Mouse (Mus musculus) neural tube, embryonic 14.5 days (tissue): ENCODE results near the gene Ttc29. TPM values are rescaled to one million over a fixed set of nuclear protein-coding genes. Genes with fewer than 3 reads are reported as not detected.
A peak's percentile ranks its signal among the peaks of the same experiment; 100 is the strongest.

ENCODE experiments used
- ATAC-seq: fragments of 200-750 bp; cut with Nextera tagmentation; 2 replicates; pipeline ENCODE4 v1.8.0; 2017; ENCODE audit warnings: low read depth, mild to moderate bottlenecking, moderate TSS enrichment, moderate library complexity
- H3K27ac ChIP-seq: fragments of 300-500 bp; sonication (generic); 2 replicates; pipeline ENCODE4 v1.5.1; 2014; ENCODE audit warnings: low read depth, mild to moderate bottlenecking, control low read depth, low read length, moderate library complexity, mixed read lengths
- H3K27me3 ChIP-seq: fragments of 300-500 bp; sonication (generic); 2 replicates; pipeline ENCODE4 v1.6.1; 2014; ENCODE audit warnings: low read length; ENCODE audit not compliant: control insufficient read depth, insufficient read depth
- H3K36me3 ChIP-seq: fragments of 300-500 bp; sonication (generic); 2 replicates; pipeline ENCODE4 v1.6.1; 2014; ENCODE audit warnings: low read length, mixed read lengths; ENCODE audit not compliant: control insufficient read depth, insufficient read depth
- H3K4me1 ChIP-seq: fragments of 300-500 bp; sonication (generic); 2 replicates; pipeline ENCODE4 v1.6.1; 2014; ENCODE audit warnings: low read length; ENCODE audit not compliant: control insufficient read depth, insufficient read depth
- H3K4me2 ChIP-seq: fragments of 300-500 bp; sonication (generic); 2 replicates; pipeline ENCODE4 v1.6.1; 2014; ENCODE audit warnings: mild to moderate bottlenecking, low read depth, low read length, control low read depth
- H3K4me3 ChIP-seq: fragments of 300-500 bp; sonication (generic); 2 replicates; pipeline ENCODE4 v1.5.1; 2014; ENCODE audit warnings: low read depth, low read length, control low read depth, mixed read lengths
- H3K9ac ChIP-seq: fragments of 300-500 bp; sonication (generic); replicated peaks from 2 replicates; pipeline ENCODE4 v1.6.1; 2014; ENCODE audit warnings: low read depth, mild to moderate bottlenecking, control low read depth, low read length, mixed read lengths
- H3K9me3 ChIP-seq: fragments of 300-500 bp; sonication (generic); 2 replicates; pipeline ENCODE4 v1.6.1; 2016; ENCODE audit warnings: low read length; ENCODE audit not compliant: control insufficient read depth
- WGBS: fragments of 180-500 bp; shearing (Covaris S2); extraction: QIAGEN DNeasy Blood & Tissue Kit; methylation state at CpG from one replicate; pipeline ENCODE4 v1.1.7; 2014; 5-methylcytosine and 5-hydroxymethylcytosine counted together
- polyA plus RNA-seq: library from polyadenylated mRNA; unstranded; fragments of >200 nt; fragmentation: Nextera tagmentation; extraction: Ambion mirVana; gene quantifications from 2 replicates; pipeline ENCODE4 v1.2.1, GENCODE M21; 2014

The Ttc29 gene
- polyA plus RNA-seq, result 0.58 and 0.63 TPM in 2 replicates

DNA sequence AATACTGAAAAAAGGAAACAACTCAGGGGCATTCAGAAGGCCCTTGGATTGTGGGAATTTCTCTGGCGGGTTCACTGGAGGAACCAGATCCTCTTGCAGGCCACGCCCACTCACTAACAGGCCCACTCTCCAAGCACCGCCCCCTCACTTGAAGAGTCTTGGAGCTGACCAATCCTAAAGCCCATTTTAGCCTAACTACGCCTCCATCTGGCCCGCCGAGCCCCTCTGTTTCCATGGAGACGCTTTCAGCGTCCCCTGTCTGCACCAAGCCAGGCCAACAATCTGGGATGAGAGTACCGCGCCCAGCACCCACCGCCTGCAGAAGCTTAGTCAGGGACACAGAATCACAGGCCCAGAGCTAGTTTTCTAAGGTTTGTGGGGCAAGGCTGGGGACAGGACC lies at the start of gene Ttc29:
Ttc29 (plus strand) TSS at position 224 of the 400 bp plus-strand sequence.
- no peak within 1 kb of the TSS for H3K4me3 ChIP-seq
- WGBS, result 2% methylated on average over 11 of the region's 11 CpGs

DNA sequence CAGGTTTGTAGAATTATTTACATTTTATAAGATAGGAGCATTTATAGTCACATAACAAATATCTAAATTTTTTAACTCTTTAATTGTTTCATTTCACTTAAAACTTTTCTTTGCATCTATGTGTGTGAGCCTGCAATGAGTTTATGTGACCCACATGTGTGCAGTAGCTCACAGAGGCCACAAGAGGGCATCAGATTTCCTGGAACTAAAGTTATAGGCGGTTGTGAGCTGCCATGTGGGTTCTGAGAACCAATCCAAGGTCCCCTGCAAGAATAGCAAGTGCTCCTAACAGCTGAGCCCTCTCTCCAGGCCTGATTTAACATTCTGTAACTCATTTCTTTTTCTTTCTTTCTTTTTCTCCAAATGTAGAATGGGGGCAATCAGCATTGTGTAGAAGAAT lies 41.7 kb upstream of the Ttc29 start:
- H3K4me2 ChIP-seq, result no peak overlapping the region
- H3K36me3 ChIP-seq, result no peaks in the 10 kb centered on the region
- H3K27ac ChIP-seq, result no peak overlapping the region
- no peaks in the 10 kb centered on the region; the same call in 1 of the 2 replicates for H3K9me3 ChIP-seq
- H3K4me3 ChIP-seq, result no peak overlapping the region
- 100% methylated on average over 1 of the region's 1 CpGs for WGBS
- H3K4me1 ChIP-seq, result no peaks in the 10 kb centered on the region
- no peaks in the 10 kb centered on the region for H3K27me3 ChIP-seq
- no peak overlapping the region for H3K9ac ChIP-seq
- no peak for ATAC-seq

More for the DNA sequence above, at the start of gene Ttc29:
- Histone ChIP-seq H3K9me3 (no peaks in the 10 kb centered on the region), H3K9ac (no peak within 1 kb of the TSS), H3K27ac (no peak within 1 kb of the TSS), H3K36me3 (no peaks in the 10 kb centered on the region), H3K27me3 (no peaks in the 10 kb centered on the region), H3K4me1 (no peaks in the 10 kb centered on the region), H3K4me2 (no peak within 1 kb of the TSS)
- peak; percentile 95 for ATAC-seq

DNA sequence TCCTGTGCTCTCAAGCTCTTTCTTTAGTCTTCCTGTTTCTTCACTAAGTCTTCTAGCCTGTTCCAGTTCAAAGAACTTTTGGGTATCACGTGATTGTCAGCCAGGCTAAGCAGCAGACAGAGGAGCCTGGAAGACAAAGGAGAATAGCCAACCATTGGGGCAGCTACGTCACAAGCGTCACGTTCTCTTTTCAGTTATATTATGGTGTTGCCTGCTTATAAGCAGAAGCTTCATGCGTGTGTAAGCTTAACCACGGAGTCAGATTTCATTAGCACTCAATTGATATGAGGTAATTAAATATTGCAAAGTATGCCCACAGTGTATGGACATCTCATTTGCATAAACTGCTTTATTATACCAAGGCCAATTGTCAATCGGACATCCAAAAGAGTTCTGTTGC lies 30.4 kb upstream of the Ttc29 start:
- Histone ChIP-seq H3K4me2 (no peak overlapping the region), H3K4me3 (no peak overlapping the region), H3K9ac (no peak overlapping the region), H3K4me1 (no peaks in the 10 kb centered on the region), H3K27ac (no peak overlapping the region), H3K27me3 (no peaks in the 10 kb centered on the region), H3K36me3 (no peaks in the 10 kb centered on the region), H3K9me3 (no peaks in the 10 kb centered on the region)
- 68% methylated on average over 7 of the region's 7 CpGs for WGBS
- ATAC-seq, result no peak

DNA sequence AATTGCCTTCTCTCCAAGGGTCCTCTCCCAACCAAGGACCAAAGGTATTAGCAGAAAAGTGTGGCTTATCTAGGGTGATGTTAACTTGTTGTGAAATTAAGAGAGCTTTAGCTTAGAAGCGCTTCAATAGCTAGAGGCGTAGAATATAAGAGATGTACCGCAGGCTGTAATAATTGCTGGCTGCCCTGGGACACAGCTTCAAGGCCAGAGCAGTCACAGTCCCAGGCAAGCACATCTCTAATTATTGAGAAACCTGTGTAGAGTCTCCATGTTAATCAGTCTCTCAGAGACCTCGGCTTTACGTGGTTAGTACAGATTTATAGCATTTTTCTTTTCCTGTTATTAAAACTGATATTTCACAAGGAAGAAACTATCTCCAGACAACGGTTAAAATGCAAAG lies 29.7 kb upstream of the Ttc29 start:
- WGBS, result 81% methylated on average over 6 of the region's 6 CpGs
- H3K9me3 ChIP-seq, result no peaks in the 10 kb centered on the region

GRCm38 (mm10) chr8:78187087-78187486 lies 26.0 kb upstream of the Ttc29 start:
- Histone ChIP-seq H3K27me3 (no peaks in the 10 kb centered on the region), H3K9ac (no peak overlapping the region), H3K9me3 (no peaks in the 10 kb centered on the region), H3K27ac (no peak overlapping the region), H3K4me2 (no peak overlapping the region), H3K36me3 (no peaks in the 10 kb centered on the region), H3K4me3 (no peak overlapping the region), H3K4me1 (no peaks in the 10 kb centered on the region)
- ATAC-seq, result no peak

More for the DNA sequence above, 29.7 kb upstream of the Ttc29 start:
- Histone ChIP-seq H3K27me3 (no peaks in the 10 kb centered on the region), H3K4me3 (no peak overlapping the region), H3K27ac (no peak overlapping the region), H3K4me2 (no peak overlapping the region), H3K4me1 (no peaks in the 10 kb centered on the region), H3K9ac (no peak overlapping the region), H3K36me3 (no peaks in the 10 kb centered on the region)
- no peak for ATAC-seq

DNA sequence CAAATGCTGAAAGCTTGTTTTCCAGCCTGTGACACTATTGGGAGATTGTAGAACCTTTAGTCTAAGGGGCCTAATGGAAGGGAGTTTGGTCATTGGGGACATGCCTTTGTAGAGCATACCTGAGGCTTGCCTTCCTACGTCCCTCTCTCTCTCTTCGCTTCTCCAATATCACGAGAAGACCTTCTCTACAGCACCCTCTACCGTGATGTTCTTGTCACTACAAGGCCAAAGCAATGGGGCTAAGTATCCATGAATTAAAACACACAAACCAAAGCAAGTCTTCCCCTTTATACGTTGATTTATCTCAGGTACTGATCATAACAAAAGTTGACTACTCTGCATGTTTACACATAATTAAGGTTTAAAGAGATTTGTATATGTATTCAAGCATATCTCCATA lies 8.9 kb upstream of the Ttc29 start:
- Histone ChIP-seq H3K9ac (no peak overlapping the region), H3K4me2 (no peak overlapping the region), H3K4me3 (no peak overlapping the region), H3K4me1 (no peaks in the 10 kb centered on the region), H3K9me3 (no peaks in the 10 kb centered on the region), H3K27me3 (no peaks in the 10 kb centered on the region), H3K36me3 (no peaks in the 10 kb centered on the region), H3K27ac (no peak overlapping the region)
- 37% methylated on average over 5 of the region's 5 CpGs for WGBS
- ATAC-seq, result no peak

DNA sequence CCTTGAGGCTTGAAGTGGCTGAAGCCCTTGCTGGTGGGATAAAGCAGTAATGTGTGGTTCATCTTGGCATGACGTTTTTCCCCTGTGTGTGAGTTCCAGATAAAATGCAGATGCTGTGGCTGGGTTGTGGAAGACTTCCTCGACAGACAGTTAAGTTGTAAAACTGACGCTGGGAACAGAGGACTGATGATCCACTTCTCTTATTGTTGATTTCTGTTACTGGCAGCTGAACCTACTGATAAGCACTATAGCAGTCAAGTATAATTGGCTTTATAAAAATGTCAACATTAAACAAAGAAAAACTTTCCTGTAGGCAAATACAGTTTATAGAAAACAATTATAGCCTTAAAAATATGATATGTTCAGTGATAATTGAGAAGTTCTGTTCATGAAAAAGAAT lies 2.7 kb upstream of the Ttc29 start:
- Histone ChIP-seq H3K9ac (no peak overlapping the region), H3K9me3 (no peaks in the 10 kb centered on the region), H3K27me3 (no peaks in the 10 kb centered on the region), H3K36me3 (no peaks in the 10 kb centered on the region), H3K4me2 (no peak overlapping the region), H3K27ac (no peak overlapping the region), H3K4me3 (no peak overlapping the region), H3K4me1 (no peaks in the 10 kb centered on the region)
- 45% methylated on average over 3 of the region's 3 CpGs for WGBS
- ATAC-seq, result no peak

DNA sequence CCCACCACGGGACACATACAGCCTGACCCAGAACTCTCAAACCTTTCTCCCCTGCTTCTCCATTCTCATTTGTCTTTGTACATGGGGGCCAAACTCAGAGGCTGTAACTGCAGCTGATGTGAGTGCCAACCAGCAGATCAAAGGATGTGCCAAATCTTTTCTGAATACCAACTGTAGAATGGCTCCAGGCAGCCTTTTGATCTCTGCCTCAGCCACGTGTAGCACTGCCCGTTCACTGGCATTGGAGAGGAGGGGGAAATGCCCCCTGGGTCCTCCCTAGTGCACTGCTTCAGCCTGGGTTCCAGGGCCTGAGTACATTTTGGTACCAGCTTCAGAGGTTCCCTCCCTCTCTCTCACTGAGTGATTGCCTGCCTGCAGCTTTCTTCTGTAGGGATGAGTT lies 1.5 kb downstream of the Ttc29 start:
- WGBS, result 16% methylated on average over 3 of the region's 3 CpGs
- H3K27me3 ChIP-seq, result no peaks in the 10 kb centered on the region
- no peaks in the 10 kb centered on the region for H3K9me3 ChIP-seq
- H3K4me2 ChIP-seq, result no peak overlapping the region
- no peak overlapping the region for H3K9ac ChIP-seq
- no peaks in the 10 kb centered on the region for H3K36me3 ChIP-seq
- ATAC-seq, result no peak
- H3K4me3 ChIP-seq, result no peak overlapping the region
- no peaks in the 10 kb centered on the region for H3K4me1 ChIP-seq
- H3K27ac ChIP-seq, result no peak overlapping the region

DNA sequence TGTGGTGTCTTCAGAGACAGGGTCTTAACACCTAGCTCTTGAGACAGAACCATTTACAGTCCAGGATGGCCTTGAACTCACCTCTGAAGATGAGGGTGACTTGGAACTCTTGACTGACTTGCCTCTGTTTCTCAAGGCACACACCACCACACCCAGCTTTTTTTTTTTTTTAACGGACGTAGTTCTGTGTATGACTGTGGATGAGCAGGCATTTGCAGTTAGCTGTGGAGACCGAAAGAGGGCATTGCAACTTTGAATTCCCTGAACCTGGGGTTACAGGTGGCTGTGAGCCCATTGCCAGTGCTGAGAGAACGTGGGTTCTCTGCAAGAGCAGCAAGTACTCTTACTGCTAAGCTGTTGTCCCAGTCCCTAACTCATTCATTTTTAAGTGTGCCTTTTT lies 13.0 kb downstream of the Ttc29 start:
- H3K36me3 ChIP-seq, result no peaks in the 10 kb centered on the region
- WGBS, result 81% methylated on average over 4 of the region's 4 CpGs

DNA sequence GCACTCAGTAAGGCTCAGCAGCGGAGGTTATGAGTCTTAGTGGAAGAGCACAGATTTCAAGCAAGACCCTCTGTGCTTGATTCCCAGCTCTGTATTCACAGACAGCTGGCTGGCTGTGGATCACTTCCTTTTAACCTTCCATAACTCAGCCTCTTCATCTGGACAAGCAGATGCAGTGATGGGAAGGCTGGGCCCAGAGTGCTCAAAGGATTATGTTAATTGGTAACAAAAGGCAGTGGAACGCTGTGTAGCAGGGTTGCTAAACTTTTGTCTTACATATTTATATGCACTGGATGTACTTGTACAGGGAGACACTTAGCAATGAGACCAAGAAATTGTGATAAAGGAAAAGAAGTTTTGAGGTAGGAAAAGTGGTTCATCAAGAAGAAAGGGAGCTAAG lies 17.6 kb downstream of the Ttc29 start:
- Histone ChIP-seq H3K36me3 (no peaks in the 10 kb centered on the region), H3K9me3 (no peaks in the 10 kb centered on the region), H3K27me3 (no peaks in the 10 kb centered on the region), H3K27ac (no peak overlapping the region), H3K9ac (no peak overlapping the region), H3K4me3 (no peak overlapping the region), H3K4me2 (no peak overlapping the region), H3K4me1 (no peaks in the 10 kb centered on the region)
- WGBS, result 49% methylated on average over 2 of the region's 2 CpGs
- no peak; the same call in 1 of the 2 replicates for ATAC-seq

More for the DNA sequence above, 13.0 kb downstream of the Ttc29 start:
- Histone ChIP-seq H3K27me3 (no peaks in the 10 kb centered on the region), H3K27ac (no peak overlapping the region), H3K9ac (no peak overlapping the region), H3K4me1 (no peaks in the 10 kb centered on the region), H3K4me2 (no peak overlapping the region), H3K4me3 (no peak overlapping the region), H3K9me3 (no peaks in the 10 kb centered on the region)
- ATAC-seq, result no peak
